Mouse (Mus musculus): ENCODE results near the gene Gm826. TPM values are rescaled to one million over a fixed set of nuclear protein-coding genes. Genes with fewer than 3 reads are reported as not detected.

Gene Gm826
- polyA plus RNA-seq, 1 experiment from 2014 or later, result 16.8 TPM

GRCm38 (mm10) chr2:160336053-160336452 lies 2.1 kb upstream of the Gm826 start:
- no peak for ATAC-seq (ENCODE audit: insufficient number of reproducible peaks, insufficient read depth, low FRiP score, low read depth)
- H3K36me3 ChIP-seq (ENCODE audit: control insufficient read depth, insufficient read depth, low read length), result no peaks in the 10 kb centered on the region
- H3K27ac ChIP-seq (replicated peaks in 1 of 2; ENCODE audit: control insufficient read depth in 1 of 2, insufficient read depth in 1 of 2, low read depth in 2 of 2, low read length in 2 of 2), result no peak overlapping the region
- H3K27me3 ChIP-seq (ENCODE audit: control insufficient read depth, insufficient read depth, low read length), result no peaks in the 10 kb centered on the region
- WGBS, result 35% methylated on average over 2 of the region's 2 CpGs
- no peak overlapping the region for H3K4me3 ChIP-seq (ENCODE audit: control insufficient read depth in 1 of 2, insufficient read depth in 1 of 2, low read depth in 1 of 2, low read length in 2 of 2)
- peaks cover 14 to 15% of the 10 kb centered on the region in 2 experiments for H3K4me1 ChIP-seq (ENCODE audit: control insufficient read depth in 2 of 2, insufficient read depth in 2 of 2, low read length in 2 of 2)
- no peak overlapping the region for H3K9ac ChIP-seq (ENCODE audit: low read length)
- no peaks in the 10 kb centered on the region for H3K9me3 ChIP-seq (ENCODE audit: control insufficient read depth, low read length)
- no peak overlapping the region for H3K4me2 ChIP-seq (ENCODE audit: low read length)

- H3K27ac ChIP-seq (replicated peaks in 1 of 2; ENCODE audit: control insufficient read depth in 1 of 2, insufficient read depth in 1 of 2, low read depth in 2 of 2, low read length in 2 of 2), result no peak overlapping the region
- no peak overlapping the region for H3K4me3 ChIP-seq (ENCODE audit: control insufficient read depth in 1 of 2, insufficient read depth in 1 of 2, low read depth in 1 of 2, low read length in 2 of 2)
- H3K4me1 ChIP-seq (ENCODE audit: control insufficient read depth in 2 of 2, insufficient read depth in 2 of 2, low read length in 2 of 2), result peaks cover 14 to 15% of the 10 kb centered on the region in 2 experiments
- no peak for ATAC-seq (ENCODE audit: insufficient number of reproducible peaks, insufficient read depth, low FRiP score, low read depth)
- 58% methylated on average over 1 of the region's 1 CpGs for WGBS
- H3K9me3 ChIP-seq (ENCODE audit: control insufficient read depth, low read length), result no peaks in the 10 kb centered on the region
- H3K36me3 ChIP-seq (ENCODE audit: control insufficient read depth, insufficient read depth, low read length), result no peaks in the 10 kb centered on the region
- H3K27me3 ChIP-seq (ENCODE audit: control insufficient read depth, insufficient read depth, low read length), result no peaks in the 10 kb centered on the region
- no peak overlapping the region for H3K4me2 ChIP-seq (ENCODE audit: low read length)
- no peak overlapping the region for H3K9ac ChIP-seq (ENCODE audit: low read length)
Observed at GRCm38 (mm10) chr2:160335043-160335442, 1.1 kb upstream of the Gm826 start.

- no peak for ATAC-seq (ENCODE audit: insufficient number of reproducible peaks, insufficient read depth, low FRiP score, low read depth)
- H3K4me2 ChIP-seq (ENCODE audit: low read length), result no peak overlapping the region
- no peaks in the 10 kb centered on the region for H3K9me3 ChIP-seq (ENCODE audit: control insufficient read depth, low read length)
- WGBS, result 86% methylated on average over 12 of the region's 12 CpGs
- no peaks in the 10 kb centered on the region for H3K27me3 ChIP-seq (ENCODE audit: control insufficient read depth, insufficient read depth, low read length)
- H3K4me3 ChIP-seq (ENCODE audit: control insufficient read depth in 1 of 2, insufficient read depth in 1 of 2, low read depth in 1 of 2, low read length in 2 of 2), result no peak overlapping the region
- H3K4me1 ChIP-seq (ENCODE audit: control insufficient read depth in 2 of 2, insufficient read depth in 2 of 2, low read length in 2 of 2), result peaks cover 25 to 31% of the 10 kb centered on the region in 2 experiments
- H3K9ac ChIP-seq (ENCODE audit: low read length), result no peak overlapping the region
- no peak overlapping the region for H3K27ac ChIP-seq (replicated peaks in 1 of 2; ENCODE audit: control insufficient read depth in 1 of 2, insufficient read depth in 1 of 2, low read depth in 2 of 2, low read length in 2 of 2)
- H3K36me3 ChIP-seq (ENCODE audit: control insufficient read depth, insufficient read depth, low read length), result no peaks in the 10 kb centered on the region
Observed at GRCm38 (mm10) chr2:160332516-160333325, 1.2 kb downstream of the Gm826 start.

- Histone ChIP-seq H3K4me1 (ENCODE audit: control insufficient read depth in 2 of 2, insufficient read depth in 2 of 2, low read length in 2 of 2) (peaks cover 23 to 29% of the 10 kb centered on the region in 2 experiments), H3K4me2 (ENCODE audit: low read length) (no peak overlapping the region), H3K4me3 (ENCODE audit: control insufficient read depth in 1 of 2, insufficient read depth in 1 of 2, low read depth in 1 of 2, low read length in 2 of 2) (no peak overlapping the region), H3K36me3 (ENCODE audit: control insufficient read depth, insufficient read depth, low read length) (no peaks in the 10 kb centered on the region), H3K27me3 (ENCODE audit: control insufficient read depth, insufficient read depth, low read length) (no peaks in the 10 kb centered on the region), H3K9me3 (ENCODE audit: control insufficient read depth, low read length) (no peaks in the 10 kb centered on the region), H3K9ac (ENCODE audit: low read length) (no peak overlapping the region), H3K27ac (replicated peaks in 1 of 2; ENCODE audit: control insufficient read depth in 1 of 2, insufficient read depth in 1 of 2, low read depth in 2 of 2, low read length in 2 of 2) (no peak overlapping the region)
- ATAC-seq (ENCODE audit: insufficient number of reproducible peaks, insufficient read depth, low FRiP score, low read depth), result no peak
- 44% methylated on average over 9 of the region's 9 CpGs for WGBS
Observed at GRCm38 (mm10) chr2:160328886-160329285, 5.1 kb downstream of the Gm826 start.

- 55% methylated on average over 4 of the region's 4 CpGs for WGBS
Observed at GRCm38 (mm10) chr2:160327716-160328115, 6.2 kb downstream of the Gm826 start.

GRCm38 (mm10) chr2:160327167-160327566 lies 6.8 kb downstream of the Gm826 start:
- peak overlapping the region; percentile 79 to 85 for H3K27ac ChIP-seq (replicated peaks in 1 of 2; ENCODE audit: control insufficient read depth in 1 of 2, insufficient read depth in 1 of 2, low read depth in 2 of 2, low read length in 2 of 2)
- peak overlapping the region; percentile 23 to 26 for H3K4me3 ChIP-seq (ENCODE audit: control insufficient read depth in 1 of 2, insufficient read depth in 1 of 2, low read depth in 1 of 2, low read length in 2 of 2)
- H3K4me2 ChIP-seq (ENCODE audit: low read length), result peak overlapping the region; percentile 44
- H3K9ac ChIP-seq (ENCODE audit: low read length), result peak overlapping the region; percentile 32; the same call in 1 of the 2 replicates
- peaks cover 25 to 31% of the 10 kb centered on the region in 2 experiments for H3K4me1 ChIP-seq (ENCODE audit: control insufficient read depth in 2 of 2, insufficient read depth in 2 of 2, low read length in 2 of 2)
- H3K27me3 ChIP-seq (ENCODE audit: control insufficient read depth, insufficient read depth, low read length), result no peaks in the 10 kb centered on the region
- ATAC-seq (ENCODE audit: insufficient number of reproducible peaks, insufficient read depth, low FRiP score, low read depth), result peak; percentile 71
- 1% methylated on average over 4 of the region's 4 CpGs for WGBS
- no peaks in the 10 kb centered on the region for H3K9me3 ChIP-seq (ENCODE audit: control insufficient read depth, low read length)
- no peaks in the 10 kb centered on the region for H3K36me3 ChIP-seq (ENCODE audit: control insufficient read depth, insufficient read depth, low read length)

More at GRCm38 (mm10) chr2:160327716-160328115, 6.2 kb downstream of the Gm826 start:
- Histone ChIP-seq H3K36me3 (ENCODE audit: control insufficient read depth, insufficient read depth, low read length) (no peaks in the 10 kb centered on the region), H3K9ac (ENCODE audit: low read length) (peak overlapping the region; percentile 32; the same call in 1 of the 2 replicates), H3K9me3 (ENCODE audit: control insufficient read depth, low read length) (no peaks in the 10 kb centered on the region), H3K4me2 (ENCODE audit: low read length) (peak overlapping the region; percentile 44), H3K27ac (replicated peaks in 1 of 2; ENCODE audit: control insufficient read depth in 1 of 2, insufficient read depth in 1 of 2, low read depth in 2 of 2, low read length in 2 of 2) (peak overlapping the region in 1 of 2 experiments; percentile 85; a peak in 2 of 4 replicates), H3K27me3 (ENCODE audit: control insufficient read depth, insufficient read depth, low read length) (no peaks in the 10 kb centered on the region), H3K4me3 (ENCODE audit: control insufficient read depth in 1 of 2, insufficient read depth in 1 of 2, low read depth in 1 of 2, low read length in 2 of 2) (peak overlapping the region in 1 of 2 experiments; percentile 23; a peak in 1 of 4 replicates), H3K4me1 (ENCODE audit: control insufficient read depth in 2 of 2, insufficient read depth in 2 of 2, low read length in 2 of 2) (peaks cover 22 to 28% of the 10 kb centered on the region in 2 experiments)
- ATAC-seq (ENCODE audit: insufficient number of reproducible peaks, insufficient read depth, low FRiP score, low read depth), result no peak

GRCm38 (mm10) chr2:160325105-160325644 lies 8.8 kb downstream of the Gm826 start:
- Histone ChIP-seq H3K4me1 (ENCODE audit: control insufficient read depth in 2 of 2, insufficient read depth in 2 of 2, low read length in 2 of 2) (peaks cover 32 to 37% of the 10 kb centered on the region in 2 experiments), H3K27me3 (ENCODE audit: control insufficient read depth, insufficient read depth, low read length) (0 out of 2 replicates have a peak, but pooled peaks cover 6% of the 10 kb centered on the region), H3K4me2 (ENCODE audit: low read length) (no peak overlapping the region), H3K9me3 (ENCODE audit: control insufficient read depth, low read length) (no peaks in the 10 kb centered on the region), H3K9ac (ENCODE audit: low read length) (no peak overlapping the region), H3K36me3 (ENCODE audit: control insufficient read depth, insufficient read depth, low read length) (no peaks in the 10 kb centered on the region), H3K4me3 (ENCODE audit: control insufficient read depth in 1 of 2, insufficient read depth in 1 of 2, low read depth in 1 of 2, low read length in 2 of 2) (no peak overlapping the region), H3K27ac (replicated peaks in 1 of 2; ENCODE audit: control insufficient read depth in 1 of 2, insufficient read depth in 1 of 2, low read depth in 2 of 2, low read length in 2 of 2) (no peak overlapping the region)
- 68% methylated on average over 6 of the region's 6 CpGs for WGBS
- no peak for ATAC-seq (ENCODE audit: insufficient number of reproducible peaks, insufficient read depth, low FRiP score, low read depth)

Data from heart, embryonic 14.5 days (tissue).